Mouse (Mus musculus) granulocyte monocyte progenitor cell, adult 5-6 weeks (primary cell): ENCODE data around the gene Ppil2. TPM values are rescaled to one million over a fixed set of nuclear protein-coding genes. Genes with fewer than 3 reads are reported as not detected.

Experiments used
- ATAC-seq: replicated peaks from 2 replicates; pipeline ENCODE4 v1.8.0; 2016; ENCODE audit warnings: mild to moderate bottlenecking, moderate TSS enrichment, inconsistent platforms; ENCODE audit not compliant: poor library complexity, severe bottlenecking
- total RNA-seq, 2 experiments: library from RNA; stranded (forward) in 1 of 2; stranded (reverse) in 1 of 2; fragments of 200-712, 200-1000 nt in 1 of 2; fragments of >200 nt in 1 of 2; fragmentation: Nextera tagmentation in 1 of 2; gene quantifications; 2 replicates each; pipeline ENCODE4 v1.2.3; 2014 to 2017

Ppil2 gene
- total RNA-seq, 2 experiments from 2014 or later = 71.2 to 92.8 TPM

DNA sequence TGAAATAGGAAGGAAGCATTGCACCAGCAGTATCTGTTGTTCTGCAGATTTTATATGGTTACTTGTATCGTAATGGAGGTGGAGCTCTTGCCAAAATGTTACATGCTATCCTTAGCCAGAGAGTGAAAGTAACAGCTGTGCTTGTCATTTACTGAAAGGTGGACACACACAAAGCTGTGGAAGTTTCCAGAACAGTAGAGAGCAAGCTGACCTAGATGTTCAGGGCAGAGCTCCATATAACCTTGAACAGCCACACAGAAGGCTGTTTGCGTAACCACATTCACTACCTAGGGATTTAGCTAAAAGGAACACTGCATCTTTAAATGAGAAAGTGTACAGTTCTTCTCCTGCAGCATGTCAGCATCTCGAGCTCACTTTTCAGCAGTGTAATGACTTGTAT lies 66.7 kb downstream of the Ppil2 start:
- no peak for ATAC-seq

DNA sequence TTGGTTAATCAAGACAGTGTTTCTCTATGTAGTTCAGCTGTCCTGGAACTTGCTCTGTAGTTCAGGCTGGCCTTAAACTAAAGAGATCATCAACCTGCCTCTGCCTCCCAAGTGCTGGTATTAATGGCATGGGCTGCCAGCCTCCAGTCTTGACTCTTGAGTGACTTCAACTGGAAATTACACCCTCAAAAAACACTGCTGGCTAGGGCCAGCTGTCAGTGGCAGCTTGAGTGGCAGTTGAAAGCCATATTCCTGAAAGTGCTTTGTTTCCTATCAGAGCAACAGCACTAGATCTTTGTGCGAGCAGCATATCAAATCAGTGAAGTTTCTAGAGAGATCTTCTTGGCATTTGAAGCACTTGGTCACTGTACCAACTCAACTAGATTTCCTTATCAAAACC lies 69.6 kb downstream of the Ppil2 start:
- no peak for ATAC-seq

DNA sequence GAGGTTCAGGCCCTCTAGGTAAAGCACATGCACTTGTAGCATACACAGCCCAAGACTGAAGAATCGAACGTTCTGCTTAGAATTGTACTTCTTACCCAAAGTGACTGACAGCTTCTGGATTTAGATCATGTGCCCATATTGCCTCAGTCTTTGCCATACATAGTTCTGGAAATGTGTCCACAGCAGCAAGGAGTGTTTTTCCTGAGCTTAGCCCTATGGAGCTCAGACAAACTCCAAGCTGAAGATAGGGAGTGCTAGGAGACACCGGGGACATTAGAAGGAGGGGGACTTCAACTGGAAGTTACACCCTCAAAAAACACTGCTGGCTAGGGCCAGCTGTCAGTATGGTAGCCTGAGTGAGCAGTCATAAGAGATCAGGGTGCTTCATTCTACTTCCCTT lies 70.3 kb downstream of the Ppil2 start:
- ATAC-seq = no peak

Other genes starting within 250 kb of the Ppil2 start
- 1.9 and 3.4 TPM in 2 replicates for gene Igll1, start 247.3 kb downstream of the Ppil2 start, total RNA-seq (2014; fragmentation: Nextera tagmentation)
- 0.56 and 1.2 TPM in 2 replicates for gene Igll1, start 247.3 kb downstream of the Ppil2 start, total RNA-seq (2017)
- 128 and 150 TPM in 2 replicates for gene Top3b, start 240.5 kb downstream of the Ppil2 start, total RNA-seq (2014; fragmentation: Nextera tagmentation)
- 121 and 148 TPM in 2 replicates for gene Top3b, start 240.5 kb downstream of the Ppil2 start, total RNA-seq (2017)
- gene Vpreb1, start 240.4 kb downstream of the Ppil2 start, total RNA-seq (2014; fragmentation: Nextera tagmentation) = not detected in 2 replicates
- gene Vpreb1, start 240.4 kb downstream of the Ppil2 start, total RNA-seq (2017) = 3.4 TPM in 1 of 2 replicates, not detected in the other
- gene Ppm1f, start 214.8 kb downstream of the Ppil2 start, total RNA-seq (2014; fragmentation: Nextera tagmentation) = 37.5 and 40.1 TPM in 2 replicates
- gene Ppm1f, start 214.8 kb downstream of the Ppil2 start, total RNA-seq (2017) = 50.9 and 52.1 TPM in 2 replicates
- gene Mapk1, start 127.9 kb downstream of the Ppil2 start, total RNA-seq (2014; fragmentation: Nextera tagmentation) = 119 and 120 TPM in 2 replicates
- gene Mapk1, start 127.9 kb downstream of the Ppil2 start, total RNA-seq (2017) = 129 and 130 TPM in 2 replicates
- 5.8 TPM in 1 of 2 replicates, not detected in the other for gene Ypel1, start 41.6 kb downstream of the Ppil2 start, total RNA-seq (2014; fragmentation: Nextera tagmentation)
- 1.4 and 2.8 TPM in 2 replicates for gene Ypel1, start 41.6 kb downstream of the Ppil2 start, total RNA-seq (2017)
- 48.7 and 50.1 TPM in 2 replicates for gene 2610318N02Rik, start 13.9 kb upstream of the Ppil2 start, total RNA-seq (2014; fragmentation: Nextera tagmentation)
- 15.0 and 23.5 TPM in 2 replicates for gene 2610318N02Rik, start 13.9 kb upstream of the Ppil2 start, total RNA-seq (2017)
- gene Sdf2l1, start 21.1 kb upstream of the Ppil2 start, total RNA-seq (2014; fragmentation: Nextera tagmentation) = 163 and 168 TPM in 2 replicates
- gene Sdf2l1, start 21.1 kb upstream of the Ppil2 start, total RNA-seq (2017) = 202 and 226 TPM in 2 replicates
- 19.4 and 28.6 TPM in 2 replicates for gene Ydjc, start 33.4 kb upstream of the Ppil2 start, total RNA-seq (2014; fragmentation: Nextera tagmentation)
- gene Ydjc, start 33.4 kb upstream of the Ppil2 start, total RNA-seq (2017) = 26.5 and 41.3 TPM in 2 replicates
- gene Ccdc116, start 36.0 kb upstream of the Ppil2 start, total RNA-seq (2014; fragmentation: Nextera tagmentation) = 3.7 and 7.8 TPM in 2 replicates
- 1.0 and 3.0 TPM in 2 replicates for gene Ccdc116, start 36.0 kb upstream of the Ppil2 start, total RNA-seq (2017)
- 213 and 244 TPM in 2 replicates for gene Ube2l3, start 91.4 kb upstream of the Ppil2 start, total RNA-seq (2014; fragmentation: Nextera tagmentation)
- 110 and 124 TPM in 2 replicates for gene Ube2l3, start 91.4 kb upstream of the Ppil2 start, total RNA-seq (2017)
- 0.92 and 1.6 TPM in 2 replicates for gene Rimbp3, start 97.3 kb upstream of the Ppil2 start, total RNA-seq (2014; fragmentation: Nextera tagmentation)
- 0.34 and 0.88 TPM in 2 replicates for gene Rimbp3, start 97.3 kb upstream of the Ppil2 start, total RNA-seq (2017)
- gene Hic2, start 122.3 kb upstream of the Ppil2 start, total RNA-seq (2014; fragmentation: Nextera tagmentation) = 2.3 and 5.0 TPM in 2 replicates
- gene Hic2, start 122.3 kb upstream of the Ppil2 start, total RNA-seq (2017) = 2.0 and 2.4 TPM in 2 replicates
- gene Tmem191c, start 164.8 kb upstream of the Ppil2 start, total RNA-seq (2014; fragmentation: Nextera tagmentation) = 9.2 and 10.0 TPM in 2 replicates
- gene Tmem191c, start 164.8 kb upstream of the Ppil2 start, total RNA-seq (2017) = 5.4 and 5.6 TPM in 2 replicates
- gene Serpind1, start 220.1 kb upstream of the Ppil2 start, total RNA-seq (2014; fragmentation: Nextera tagmentation) = not detected in 2 replicates
- gene Serpind1, start 220.1 kb upstream of the Ppil2 start, total RNA-seq (2017) = not detected in 2 replicates